Mouse (Mus musculus) lung, adult 2 months (tissue): ENCODE results near the gene Lca5.

Source experiments
- CTCF ChIP-seq: fragments of 200-500 bp; IDR thresholded peaks from 2 replicates; pipeline ENCODE4 v1.5.1; 2011; ENCODE audit warnings: mild to moderate bottlenecking, low read length, control low read depth; ENCODE audit not compliant: insufficient read depth
- POLR2A ChIP-seq: fragments of 200-500 bp; IDR thresholded peaks from 2 replicates; pipeline ENCODE4 v1.6.1; 2011; ENCODE audit warnings: low read depth, mild to moderate bottlenecking, control low read depth, low read length, borderline replicate concordance; ENCODE audit errors: extremely low read depth

DNA sequence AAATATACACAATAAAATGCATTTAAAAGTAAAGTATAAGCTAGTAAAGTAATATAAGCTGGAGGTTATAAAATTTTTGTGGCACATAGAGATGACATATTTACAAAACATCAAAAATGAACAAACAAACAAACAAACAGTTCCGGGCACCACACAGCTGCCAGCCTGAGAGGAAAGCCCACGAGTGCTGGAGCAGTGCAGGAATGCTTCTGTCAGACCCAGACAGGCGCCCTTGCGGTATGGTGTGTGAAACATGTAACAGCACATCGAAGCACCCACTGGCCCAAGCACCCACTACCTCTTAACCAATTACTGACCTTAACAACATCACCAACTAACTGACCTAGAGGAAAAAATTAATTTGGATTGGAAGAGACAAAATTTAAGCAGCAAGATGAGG is 22.0 kb downstream of the Lca5 start:
- TF ChIP-seq POLR2A = no peak
- TF ChIP-seq CTCF = no peak
